In the genomic region with DNA sequence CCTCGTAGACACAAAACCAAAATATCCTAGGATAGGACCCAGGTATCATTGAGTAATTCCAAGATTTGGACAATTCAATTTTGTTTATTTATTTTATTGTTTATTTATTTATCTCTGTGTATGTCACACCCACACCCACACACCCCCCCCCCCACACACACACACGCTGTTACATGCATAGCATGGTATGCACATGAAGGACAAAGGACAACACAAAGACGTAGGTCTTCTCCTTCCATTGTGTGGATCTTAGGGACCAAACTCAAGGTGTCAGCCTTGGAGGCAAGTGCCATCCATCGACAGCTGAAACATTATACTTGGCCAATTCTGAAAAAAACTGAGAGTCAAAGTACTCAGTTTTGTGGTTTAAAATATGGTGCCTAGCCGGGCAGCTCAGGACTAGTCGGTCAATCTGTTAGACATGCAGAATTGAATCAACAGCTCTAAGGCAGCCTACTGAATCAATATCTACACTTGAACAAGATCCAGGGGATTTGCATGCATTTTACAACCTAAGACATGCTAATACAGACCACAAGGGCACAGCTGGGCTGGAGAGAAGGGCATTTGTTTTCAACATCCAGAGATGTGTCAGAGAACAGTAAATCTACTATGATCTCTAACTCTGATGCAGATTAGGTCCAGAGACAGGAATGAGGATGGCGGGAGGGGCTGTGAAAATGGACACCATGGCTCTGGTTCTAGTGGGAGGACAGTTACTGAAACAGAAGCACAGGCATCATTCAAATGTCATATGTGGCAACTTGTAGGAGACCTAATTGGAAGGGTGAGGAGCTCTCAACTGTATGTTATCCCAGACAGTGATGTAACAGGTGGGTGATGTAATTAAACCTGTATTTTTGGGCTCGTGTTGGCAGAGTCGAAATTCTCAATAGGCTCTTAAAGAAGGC, we compare ENCODE assay signal across 21 mouse cellular contexts.
DNase-seq lines count a peak whose midpoint lies in the region; ATAC-seq lines count a peak whose summit lies in the region.
"Had no signal": no experiment of that assay in that cellular context is flagged by ENCODE, and none has a peak within 500 bp of the region (broad histone marks: within the 10 kb centered on the region; RNA-seq: fewer than 3 reads in every experiment).

No protein-coding gene starts in this region.

- no peak overlapping the region for H3K4me2 ChIP-seq in kidney, embryonic 14.5 days (replicated peaks; ENCODE audit: low read depth, low read length)
- H3K4me2 ChIP-seq in midbrain, embryonic 11.5 days: no peak overlapping the region
- H3K4me2 ChIP-seq in midbrain, embryonic 16.5 days (ENCODE audit: low read length): no peak overlapping the region
- no peak overlapping the region for H3K4me2 ChIP-seq in liver, embryonic 12.5 days
- H3K4me2 ChIP-seq: embryonic facial prominence, embryonic 13.5 days; forebrain, embryonic 13.5 days; hindbrain, embryonic 12.5 days had no signal

- H3K27me3 ChIP-seq in kidney, embryonic 14.5 days (ENCODE audit: control insufficient read depth, insufficient read depth, low read length): no peaks in the 10 kb centered on the region
- no peaks in the 10 kb centered on the region for H3K27me3 ChIP-seq in midbrain, embryonic 11.5 days (ENCODE audit: control insufficient read depth, insufficient read depth, low read length)
- no peaks in the 10 kb centered on the region for H3K27me3 ChIP-seq in midbrain, embryonic 16.5 days (ENCODE audit: control insufficient read depth, insufficient read depth, low read depth, low read length)
- no peaks in the 10 kb centered on the region for H3K27me3 ChIP-seq in liver, embryonic 12.5 days (replicated peaks)
- H3K27me3 ChIP-seq: CH12.LX; embryonic facial prominence, embryonic 13.5 days; forebrain, embryonic 13.5 days; hindbrain, embryonic 12.5 days had no signal

- no peak overlapping the region for H3K27ac ChIP-seq in kidney, embryonic 14.5 days (ENCODE audit: low read depth, low read length)
- no peak overlapping the region for H3K27ac ChIP-seq in midbrain, embryonic 11.5 days (ENCODE audit: low read depth, low read length)
- H3K27ac ChIP-seq in midbrain, embryonic 16.5 days (ENCODE audit: low read length): no peak overlapping the region
- H3K27ac ChIP-seq in liver, embryonic 12.5 days: no peak overlapping the region
- H3K27ac ChIP-seq: embryonic facial prominence, embryonic 13.5 days; forebrain, embryonic 13.5 days; heart, embryonic 10.5 days; hindbrain, embryonic 12.5 days had no signal

- ATAC-seq in kidney, embryonic 14.5 days (ENCODE audit: low FRiP score, low TSS enrichment): peak; percentile 57; the same call in 1 of the 2 replicates
- ATAC-seq in midbrain, embryonic 11.5 days (ENCODE audit: low FRiP score): peak; percentile 77
- ATAC-seq in midbrain, embryonic 16.5 days: no peak
- ATAC-seq in liver, embryonic 12.5 days: no peak
- ATAC-seq: forebrain, embryonic 13.5 days; forebrain, postnatal 0 days; hindbrain, embryonic 16.5 days had no signal

- DNase-seq in kidney, adult 8-10 months: no peak
- peak; percentile 89 for DNase-seq in midbrain, embryonic 11.5 days (ENCODE audit: low spot score, missing footprints)
- peak; percentile 21 for DNase-seq in ES-CJ7 (ENCODE audit: low read depth, low spot score)
- DNase-seq in ZHBTc4 (ENCODE audit: low read depth, low spot score): peak; percentile 50
- DNase-seq: adrenal gland, postnatal 10 days; cerebellum, adult 11-12 months; cerebellum, adult 9-10 months; cerebellum, postnatal 25 days; forebrain, postnatal 0 days; gastrocnemius, postnatal 14 days; heart, postnatal 10 days; heart, postnatal 4 days had no signal

- 65% methylated on average over 9 of the region's 9 CpGs for WGBS in kidney, embryonic 14.5 days
- 77% methylated on average over 9 of the region's 9 CpGs for WGBS in midbrain, embryonic 11.5 days
- 72% methylated on average over 9 of the region's 9 CpGs for WGBS in midbrain, embryonic 16.5 days
- whole genome bisulfite sequencing in liver, embryonic 12.5 days (ENCODE audit: insufficient replicate concordance): 70% methylated on average over 9 of the region's 9 CpGs

- H3K4me3 ChIP-seq in kidney, embryonic 14.5 days (ENCODE audit: low read length): no peak overlapping the region
- H3K4me3 ChIP-seq in midbrain, embryonic 11.5 days (ENCODE audit: low read depth, low read length): no peak overlapping the region
- H3K4me3 ChIP-seq in midbrain, embryonic 16.5 days (ENCODE audit: low read depth, low read length): no peak overlapping the region
- H3K4me3 ChIP-seq in liver, embryonic 12.5 days: no peak overlapping the region
- H3K4me3 ChIP-seq: embryonic facial prominence, embryonic 13.5 days; forebrain, embryonic 13.5 days; heart, embryonic 10.5 days; hindbrain, embryonic 12.5 days had no signal

- H3K9ac ChIP-seq in kidney, embryonic 14.5 days (ENCODE audit: low read depth, low read length): no peak overlapping the region
- H3K9ac ChIP-seq in midbrain, embryonic 11.5 days (ENCODE audit: low read length): no peak overlapping the region
- H3K9ac ChIP-seq in midbrain, embryonic 16.5 days (ENCODE audit: low read depth, low read length): no peak overlapping the region
- H3K9ac ChIP-seq in liver, embryonic 12.5 days: no peak overlapping the region
- H3K9ac ChIP-seq: embryonic facial prominence, embryonic 13.5 days; forebrain, embryonic 13.5 days; forebrain, postnatal 0 days; hindbrain, embryonic 12.5 days had no signal

- no peaks in the 10 kb centered on the region for H3K36me3 ChIP-seq in kidney, embryonic 14.5 days (ENCODE audit: control insufficient read depth, insufficient read depth, low read length)
- H3K36me3 ChIP-seq in midbrain, embryonic 11.5 days (ENCODE audit: control insufficient read depth, insufficient read depth, low read length): no peaks in the 10 kb centered on the region
- no peaks in the 10 kb centered on the region for H3K36me3 ChIP-seq in midbrain, embryonic 16.5 days (ENCODE audit: control insufficient read depth, insufficient read depth, low read length)
- H3K36me3 ChIP-seq in liver, embryonic 12.5 days: no peaks in the 10 kb centered on the region
- H3K36me3 ChIP-seq: embryonic facial prominence, embryonic 13.5 days; heart, embryonic 10.5 days; hindbrain, embryonic 12.5 days had no signal

- no peaks in the 10 kb centered on the region for H3K4me1 ChIP-seq in kidney, embryonic 14.5 days (ENCODE audit: control insufficient read depth, insufficient read depth, low read length)
- H3K4me1 ChIP-seq in midbrain, embryonic 11.5 days (ENCODE audit: control insufficient read depth, insufficient read depth, low read length): peaks cover 6% of the 10 kb centered on the region
- no peaks in the 10 kb centered on the region for H3K4me1 ChIP-seq in midbrain, embryonic 16.5 days (ENCODE audit: control insufficient read depth, insufficient read depth, low read length)
- no peaks in the 10 kb centered on the region for H3K4me1 ChIP-seq in liver, embryonic 12.5 days
- H3K4me1 ChIP-seq: embryonic facial prominence, embryonic 13.5 days; forebrain, embryonic 13.5 days; heart, embryonic 10.5 days; hindbrain, embryonic 12.5 days had no signal

- H3K9me3 ChIP-seq in kidney, embryonic 14.5 days (ENCODE audit: control insufficient read depth, low read length): no peaks in the 10 kb centered on the region
- H3K9me3 ChIP-seq in midbrain, embryonic 11.5 days (ENCODE audit: control insufficient read depth, low read length): no peaks in the 10 kb centered on the region
- H3K9me3 ChIP-seq in midbrain, embryonic 16.5 days (replicated peaks; ENCODE audit: control insufficient read depth, low read length, poor library complexity, severe bottlenecking): no peaks in the 10 kb centered on the region
- no peaks in the 10 kb centered on the region for H3K9me3 ChIP-seq in liver, embryonic 12.5 days (replicated peaks)
- H3K9me3 ChIP-seq: embryonic facial prominence, embryonic 13.5 days; forebrain, embryonic 13.5 days; heart, embryonic 10.5 days; hindbrain, embryonic 12.5 days had no signal

Comparison
In these comparisons a context has a peak if more than half of its experiments do, and no peak if none do; other contexts are left out.
1. ATAC-seq: peak in kidney, embryonic 14.5 days (single experiment) and midbrain, embryonic 11.5 days (single experiment); none in midbrain, embryonic 16.5 days (single experiment) and liver, embryonic 12.5 days (single experiment).
2. DNase-seq: peak in midbrain, embryonic 11.5 days (single experiment), ES-CJ7 (single experiment) and ZHBTc4 (single experiment); none in kidney, adult 8-10 months (0 of 2).